Mouse (Mus musculus): ENCODE data around the gene Cbwd1. TPM values are rescaled to one million over a fixed set of nuclear protein-coding genes. Genes with fewer than 3 reads are reported as not detected.

The Cbwd1 gene
- polyA plus RNA-seq, 1 experiment = 0.27 TPM

- TF ChIP-seq GATA1 (IDR thresholded peaks at IDR 0.05; ENCODE audit: low read length) (no peak), TAL1 (IDR thresholded peaks at IDR 0.05; ENCODE audit: low read length) (no peak)
- H3K36me3 ChIP-seq (ENCODE audit: control insufficient read depth) = no peaks in the 10 kb centered on the region
- H3K4me1 ChIP-seq (ENCODE audit: control insufficient read depth) = peaks cover 36% of the 10 kb centered on the region
- H3K4me3 ChIP-seq (replicated peaks) = no peak overlapping the region
- H3K9me3 ChIP-seq (ENCODE audit: control insufficient read depth, low read length) = no peaks in the 10 kb centered on the region
- peaks cover 29% of the 10 kb centered on the region for H3K27me3 ChIP-seq (ENCODE audit: control insufficient read depth)
Measured at GRCm38 (mm10) chr19:24996815-24997704, 35.6 kb upstream of the Cbwd1 start.

DNA sequence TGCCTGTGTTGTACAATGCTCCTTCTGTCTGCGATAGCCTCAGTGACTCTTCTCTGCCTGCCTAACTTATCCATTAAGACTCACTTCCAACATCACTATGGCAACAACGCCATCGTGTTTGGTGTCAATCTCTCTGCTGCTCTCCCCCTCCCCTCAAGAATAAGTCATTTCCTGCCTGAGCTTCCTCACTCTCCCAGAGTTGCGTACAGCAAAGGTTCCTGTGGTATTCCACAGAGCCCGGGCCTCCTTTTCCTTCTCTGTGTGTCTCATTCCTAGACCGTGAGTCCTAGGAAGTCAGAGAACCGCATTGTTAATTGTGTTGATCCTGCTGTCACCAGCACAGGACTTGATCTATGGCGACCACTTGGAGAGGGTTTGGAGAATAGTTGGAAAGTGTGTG is 33.5 kb upstream of the Cbwd1 start:
- H3K27me3 ChIP-seq (ENCODE audit: control insufficient read depth) = peaks cover 10% of the 10 kb centered on the region
- no peaks in the 10 kb centered on the region for H3K36me3 ChIP-seq (ENCODE audit: control insufficient read depth)
- H3K4me3 ChIP-seq (replicated peaks) = no peak overlapping the region
- H3K9me3 ChIP-seq (ENCODE audit: control insufficient read depth, low read length) = no peaks in the 10 kb centered on the region
- TF ChIP-seq GATA1 (IDR thresholded peaks at IDR 0.05; ENCODE audit: low read length) = no peak
- TF ChIP-seq TAL1 (IDR thresholded peaks at IDR 0.05; ENCODE audit: low read length) = no peak
- peaks cover 30% of the 10 kb centered on the region for H3K4me1 ChIP-seq (ENCODE audit: control insufficient read depth)

DNA sequence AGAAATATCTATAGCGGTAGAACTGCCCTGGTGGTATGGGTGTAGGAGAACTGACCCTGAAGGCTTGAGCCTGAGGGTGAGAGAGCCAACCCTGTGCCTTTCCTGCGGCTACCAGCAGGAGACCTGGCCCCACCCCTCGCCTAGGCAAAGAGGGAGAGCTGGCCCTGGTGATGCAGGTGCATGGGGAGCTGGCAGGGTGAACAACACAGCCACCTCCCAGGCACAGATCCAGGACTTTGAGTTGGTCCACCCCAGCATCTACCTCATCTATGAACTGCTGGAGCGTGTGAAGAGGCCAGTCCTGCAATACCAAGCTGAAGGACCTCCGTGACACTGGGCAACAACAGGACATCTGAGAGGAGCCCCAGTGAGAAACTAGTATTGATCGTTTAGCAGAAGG is 32.1 kb upstream of the Cbwd1 start:
- Histone ChIP-seq H3K36me3 (ENCODE audit: control insufficient read depth) (no peaks in the 10 kb centered on the region), H3K27me3 (ENCODE audit: control insufficient read depth) (no peaks in the 10 kb centered on the region), H3K4me3 (replicated peaks) (no peak overlapping the region), H3K4me1 (ENCODE audit: control insufficient read depth) (peaks cover 18% of the 10 kb centered on the region), H3K9me3 (ENCODE audit: control insufficient read depth, low read length) (no peaks in the 10 kb centered on the region)
- no peak for TF ChIP-seq TAL1 (IDR thresholded peaks at IDR 0.05; ENCODE audit: low read length)
- no peak for TF ChIP-seq GATA1 (IDR thresholded peaks at IDR 0.05; ENCODE audit: low read length)

GRCm38 (mm10) chr19:24990138-24990822 is 28.9 kb upstream of the Cbwd1 start:
- Histone ChIP-seq H3K9me3 (ENCODE audit: control insufficient read depth, low read length) (no peaks in the 10 kb centered on the region), H3K4me1 (ENCODE audit: control insufficient read depth) (peaks cover 8% of the 10 kb centered on the region), H3K27me3 (ENCODE audit: control insufficient read depth) (no peaks in the 10 kb centered on the region), H3K4me3 (replicated peaks) (no peak overlapping the region), H3K36me3 (ENCODE audit: control insufficient read depth) (no peaks in the 10 kb centered on the region)
- TF ChIP-seq GATA1 (IDR thresholded peaks at IDR 0.05; ENCODE audit: low read length) = no peak

DNA sequence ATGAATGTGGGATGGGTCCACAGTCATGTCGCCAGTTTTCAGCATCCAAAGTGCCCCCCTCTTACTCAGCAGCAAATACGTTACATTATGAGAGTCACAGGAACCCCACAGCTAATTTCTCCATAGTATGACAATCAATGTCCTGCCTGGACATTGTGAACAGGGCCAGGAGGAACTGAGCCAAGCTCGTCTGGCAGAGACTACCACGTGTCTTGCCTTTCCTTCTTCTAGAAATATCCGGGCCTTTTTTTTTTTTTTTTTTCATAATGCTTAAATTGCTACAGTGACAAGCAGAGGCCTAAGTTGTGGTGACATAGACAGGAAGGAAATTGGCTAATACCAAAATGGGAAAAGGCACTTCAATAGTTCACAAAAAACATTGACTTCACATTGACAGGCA is 27.4 kb upstream of the Cbwd1 start:
- Histone ChIP-seq H3K4me1 (ENCODE audit: control insufficient read depth) (peaks cover 8% of the 10 kb centered on the region), H3K9me3 (ENCODE audit: control insufficient read depth, low read length) (no peaks in the 10 kb centered on the region), H3K27me3 (ENCODE audit: control insufficient read depth) (no peaks in the 10 kb centered on the region), H3K4me3 (replicated peaks) (no peak overlapping the region), H3K36me3 (ENCODE audit: control insufficient read depth) (no peaks in the 10 kb centered on the region)
- TF ChIP-seq GATA1 (IDR thresholded peaks at IDR 0.05; ENCODE audit: low read length) (no peak), TAL1 (IDR thresholded peaks at IDR 0.05; ENCODE audit: low read length) (no peak)

DNA sequence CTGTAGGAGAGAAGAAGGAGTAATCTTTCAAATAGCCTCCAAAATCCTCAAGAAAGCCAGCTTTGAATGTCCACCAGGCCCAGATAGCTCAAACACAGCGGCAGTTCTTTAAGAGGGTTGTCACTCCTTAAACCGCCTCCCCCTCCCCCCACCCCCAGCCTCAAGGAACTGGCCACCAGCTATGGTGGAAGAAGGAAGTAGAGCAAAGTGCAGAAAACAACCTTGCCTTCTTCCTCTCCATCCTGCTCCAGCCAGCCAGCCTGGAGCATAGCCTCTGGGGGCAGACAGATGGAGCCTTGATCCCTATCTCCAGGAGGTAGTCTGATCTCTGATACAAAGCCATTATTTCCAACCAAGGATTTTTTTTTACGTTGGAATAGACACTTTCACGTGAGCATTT is 25.9 kb upstream of the Cbwd1 start:
- no peaks in the 10 kb centered on the region for H3K27me3 ChIP-seq (ENCODE audit: control insufficient read depth)
- no peaks in the 10 kb centered on the region for H3K36me3 ChIP-seq (ENCODE audit: control insufficient read depth)
- TF ChIP-seq GATA1 (IDR thresholded peaks at IDR 0.05; ENCODE audit: low read length) (no peak), TAL1 (IDR thresholded peaks at IDR 0.05; ENCODE audit: low read length) (no peak)
- peaks cover 8% of the 10 kb centered on the region for H3K4me1 ChIP-seq (ENCODE audit: control insufficient read depth)
- no peak overlapping the region for H3K4me3 ChIP-seq (replicated peaks)
- H3K9me3 ChIP-seq (ENCODE audit: control insufficient read depth, low read length) = no peaks in the 10 kb centered on the region

DNA sequence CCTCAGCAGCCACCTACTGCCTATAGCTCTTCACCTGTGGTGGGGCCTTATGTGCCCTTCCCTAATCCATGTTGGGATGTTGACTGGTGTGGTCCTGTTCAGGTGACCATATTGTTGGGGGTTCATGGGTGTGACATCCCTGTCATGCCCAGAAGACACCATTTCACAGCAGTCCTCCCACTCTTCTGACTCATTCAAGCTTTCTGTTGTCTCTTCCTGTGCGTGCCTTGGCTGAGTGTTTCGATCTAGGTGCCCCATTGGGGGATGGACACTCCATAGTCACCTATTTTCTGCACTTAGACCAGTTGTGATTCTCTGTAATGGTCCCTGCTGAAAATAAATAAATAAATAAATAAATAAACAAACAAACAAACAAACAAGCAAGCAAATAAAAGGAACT is 23.6 kb upstream of the Cbwd1 start:
- no peak overlapping the region for H3K4me3 ChIP-seq (replicated peaks)
- no peak for TF ChIP-seq GATA1 (IDR thresholded peaks at IDR 0.05; ENCODE audit: low read length)
- no peak for TF ChIP-seq TAL1 (IDR thresholded peaks at IDR 0.05; ENCODE audit: low read length)
- no peaks in the 10 kb centered on the region for H3K9me3 ChIP-seq (ENCODE audit: control insufficient read depth, low read length)
- H3K36me3 ChIP-seq (ENCODE audit: control insufficient read depth) = no peaks in the 10 kb centered on the region
- H3K27me3 ChIP-seq (ENCODE audit: control insufficient read depth) = no peaks in the 10 kb centered on the region
- H3K4me1 ChIP-seq (ENCODE audit: control insufficient read depth) = peaks cover 8% of the 10 kb centered on the region

DNA sequence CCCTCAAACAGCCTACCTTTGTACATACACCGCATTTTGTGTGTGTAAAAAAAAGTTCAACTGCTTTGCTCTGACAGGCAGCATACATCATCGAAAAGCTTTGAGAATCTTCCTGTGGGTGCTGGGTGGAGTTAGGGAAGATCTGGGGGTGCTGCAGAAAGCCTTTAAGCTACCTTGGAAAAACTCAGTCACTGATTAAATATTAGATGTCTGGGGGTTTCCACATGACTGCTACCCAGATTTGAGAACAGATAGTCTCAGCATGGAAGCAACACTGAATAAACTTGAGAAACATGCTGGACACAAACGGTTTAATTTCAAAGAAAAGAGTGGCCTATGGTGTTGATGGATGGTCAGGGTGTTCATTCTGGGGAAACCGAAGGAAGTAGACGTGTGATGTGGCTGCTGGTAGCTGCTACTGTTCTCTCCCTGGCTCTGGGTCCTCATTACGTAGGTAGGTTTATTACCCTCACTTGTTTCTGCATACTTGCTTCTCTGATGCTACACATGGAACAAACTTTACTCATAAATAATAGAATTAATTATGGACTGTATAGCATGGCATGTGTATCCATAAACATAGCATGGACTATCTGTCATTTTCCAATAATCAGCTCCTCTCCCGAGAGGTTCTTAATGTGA is 22.6 kb upstream of the Cbwd1 start:
- Histone ChIP-seq H3K4me1 (ENCODE audit: control insufficient read depth) (peaks cover 6% of the 10 kb centered on the region), H3K9me3 (ENCODE audit: control insufficient read depth, low read length) (no peaks in the 10 kb centered on the region), H3K4me3 (replicated peaks) (no peak overlapping the region), H3K36me3 (ENCODE audit: control insufficient read depth) (no peaks in the 10 kb centered on the region), H3K27me3 (ENCODE audit: control insufficient read depth) (no peaks in the 10 kb centered on the region)
- no peak for TF ChIP-seq GATA1 (IDR thresholded peaks at IDR 0.05; ENCODE audit: low read length)
- TF ChIP-seq TAL1 (IDR thresholded peaks at IDR 0.05; ENCODE audit: low read length) = no peak

- no peaks in the 10 kb centered on the region for H3K27me3 ChIP-seq (ENCODE audit: control insufficient read depth)
- no peak overlapping the region for H3K4me3 ChIP-seq (replicated peaks)
- H3K9me3 ChIP-seq (ENCODE audit: control insufficient read depth, low read length) = no peaks in the 10 kb centered on the region
- TF ChIP-seq TAL1 (IDR thresholded peaks at IDR 0.05; ENCODE audit: low read length) (no peak), GATA1 (IDR thresholded peaks at IDR 0.05; ENCODE audit: low read length) (no peak)
- no peaks in the 10 kb centered on the region for H3K36me3 ChIP-seq (ENCODE audit: control insufficient read depth)
- peaks cover 6% of the 10 kb centered on the region for H3K4me1 ChIP-seq (ENCODE audit: control insufficient read depth)
Measured at GRCm38 (mm10) chr19:24983050-24983449, 21.6 kb upstream of the Cbwd1 start.

Data from erythroblast, embryonic 14.5 days (primary cell).